Mouse (Mus musculus) lung, embryonic 15.5 days (tissue): ENCODE data around the gene Gm9817. TPM values are rescaled to one million over a fixed set of nuclear protein-coding genes. Genes with fewer than 3 reads are reported as not detected.
"Not testable (repeated sequence)": the region's sequence is repeated elsewhere in the genome, so short reads cannot be mapped to it uniquely, and the experiment has no call there.

ENCODE experiments used
- ATAC-seq: fragments of 200-750 bp; cut with Nextera tagmentation; 2 replicates; pipeline ENCODE4 v1.8.0; 2017; ENCODE audit warnings: moderate number of reproducible peaks, borderline replicate concordance; ENCODE audit not compliant: low FRiP score, low TSS enrichment; ENCODE audit errors: extremely low read depth
- H3K27ac ChIP-seq: fragments of 300-500 bp; sonication (generic); 2 replicates; pipeline ENCODE4 v1.5.1; 2015; ENCODE audit warnings: moderate library complexity, mild to moderate bottlenecking, inconsistent platforms
- H3K27me3 ChIP-seq: fragments of 300-500 bp; sonication (generic); 2 replicates; pipeline ENCODE4 v1.6.1; 2015; ENCODE audit warnings: inconsistent platforms
- H3K36me3 ChIP-seq: fragments of 300-500 bp; sonication (generic); 2 replicates; pipeline ENCODE4 v1.6.1; 2015; ENCODE audit warnings: inconsistent platforms
- H3K4me1 ChIP-seq: fragments of 300-500 bp; sonication (generic); 2 replicates; pipeline ENCODE4 v1.6.1; 2015; ENCODE audit warnings: inconsistent platforms
- H3K4me2 ChIP-seq: fragments of 300-500 bp; sonication (generic); 2 replicates; pipeline ENCODE4 v1.6.1; 2015; ENCODE audit warnings: inconsistent platforms, mild to moderate bottlenecking, moderate library complexity
- H3K4me3 ChIP-seq: fragments of 300-500 bp; sonication (generic); 2 replicates; pipeline ENCODE4 v1.5.1; 2015; ENCODE audit warnings: mild to moderate bottlenecking, inconsistent platforms
- H3K9ac ChIP-seq: fragments of 300-500 bp; sonication (generic); 2 replicates; pipeline ENCODE4 v1.6.1; 2015; ENCODE audit warnings: inconsistent platforms
- H3K9me3 ChIP-seq: fragments of 300-500 bp; sonication (generic); 2 replicates; pipeline ENCODE4 v1.6.1; 2016; ENCODE audit warnings: inconsistent platforms
- WGBS: fragments of 180-500 bp; shearing (Covaris S2); methylation state at CpG from one replicate; pipeline ENCODE4 v1.1.7; 2015; 5-methylcytosine and 5-hydroxymethylcytosine counted together
- polyA plus RNA-seq: library from polyadenylated mRNA; unstranded; fragments of >200 nt; fragmentation: Nextera tagmentation; extraction: Ambion mirVana; gene quantifications from 2 replicates; pipeline ENCODE4 v1.2.1, GENCODE M21; 2015

Gm9817 gene
- not detected in 2 replicates for polyA plus RNA-seq

DNA sequence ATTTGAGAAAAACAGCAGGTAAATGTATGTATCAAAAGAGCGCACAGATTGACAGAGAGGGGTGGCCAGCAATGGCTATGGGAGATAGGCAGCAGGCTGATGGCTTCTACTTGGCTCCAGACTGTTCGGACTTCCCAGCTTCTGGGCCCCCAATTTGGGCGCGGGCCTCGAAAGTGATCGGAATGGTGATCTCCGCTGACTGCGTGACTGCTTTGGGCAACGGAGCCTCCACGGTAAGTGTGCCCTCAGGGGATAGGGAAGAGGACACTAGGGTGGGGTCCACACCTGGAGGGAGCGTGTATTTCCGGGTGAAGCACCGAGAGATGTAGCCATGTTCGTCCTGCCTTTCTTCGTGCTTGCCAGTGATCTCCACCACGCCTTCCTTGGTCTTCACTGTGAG, at the start of gene Gm9817:
Gene Gm9817 (plus strand): TSS at position 301 of the 400 bp plus-strand sequence.
- H3K9ac ChIP-seq, H3K4me3 ChIP-seq, H3K9me3 ChIP-seq, H3K27me3 ChIP-seq, H3K27ac ChIP-seq, H3K36me3 ChIP-seq, ATAC-seq, H3K4me1 ChIP-seq: not testable (repeated sequence)
- 49% methylated on average over 16 of the region's 16 CpGs for WGBS
- peak within 1 kb of the TSS; percentile 33 for H3K4me2 ChIP-seq

- no peaks in the 10 kb centered on the region for H3K9me3 ChIP-seq
- no peaks in the 10 kb centered on the region for H3K36me3 ChIP-seq
- no peak overlapping the region for H3K4me3 ChIP-seq
- H3K27me3 ChIP-seq, result no peaks in the 10 kb centered on the region
- no peak overlapping the region for H3K9ac ChIP-seq
- no peak overlapping the region for H3K27ac ChIP-seq
- WGBS, result 53% methylated on average over 1 of the region's 1 CpGs
- H3K4me1 ChIP-seq, result peaks cover 10% of the 10 kb centered on the region
- no peak for ATAC-seq
- no peak overlapping the region for H3K4me2 ChIP-seq
Measured at GRCm38 (mm10) chr13:45029791-45030190, 48.7 kb upstream of the Gm9817 start.

DNA sequence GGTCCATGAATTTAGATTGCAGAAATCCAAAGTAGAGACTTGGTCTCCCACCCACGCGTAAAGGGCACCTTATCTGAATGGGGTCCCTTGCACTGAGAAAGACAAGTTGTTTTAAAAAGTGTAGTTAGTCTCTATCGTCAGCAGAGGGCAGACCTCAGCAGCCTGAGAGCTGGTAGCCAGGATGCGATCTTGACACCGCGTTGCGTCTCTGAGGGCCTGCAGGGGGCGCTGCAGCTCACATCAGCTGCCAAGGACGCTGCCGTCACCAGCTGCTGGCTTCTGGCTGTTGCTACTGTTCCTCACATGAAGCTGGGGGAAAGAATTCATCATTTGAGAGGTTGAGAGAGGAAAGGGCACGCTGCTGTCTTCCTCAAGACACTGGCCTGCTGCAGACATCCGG, 47.7 kb upstream of the Gm9817 start:
- Histone ChIP-seq H3K27ac (0 out of 2 replicates have a peak overlapping the region, but pooled peaks have one; percentile 52), H3K27me3 (no peaks in the 10 kb centered on the region), H3K4me2 (peak overlapping the region; percentile 38), H3K9ac (no peak overlapping the region), H3K4me1 (peaks cover 10% of the 10 kb centered on the region), H3K9me3 (no peaks in the 10 kb centered on the region), H3K4me3 (no peak overlapping the region), H3K36me3 (no peaks in the 10 kb centered on the region)
- 5% methylated on average over 12 of the region's 12 CpGs for WGBS
- peak; percentile 62; the same call in 1 of the 2 replicates for ATAC-seq

DNA sequence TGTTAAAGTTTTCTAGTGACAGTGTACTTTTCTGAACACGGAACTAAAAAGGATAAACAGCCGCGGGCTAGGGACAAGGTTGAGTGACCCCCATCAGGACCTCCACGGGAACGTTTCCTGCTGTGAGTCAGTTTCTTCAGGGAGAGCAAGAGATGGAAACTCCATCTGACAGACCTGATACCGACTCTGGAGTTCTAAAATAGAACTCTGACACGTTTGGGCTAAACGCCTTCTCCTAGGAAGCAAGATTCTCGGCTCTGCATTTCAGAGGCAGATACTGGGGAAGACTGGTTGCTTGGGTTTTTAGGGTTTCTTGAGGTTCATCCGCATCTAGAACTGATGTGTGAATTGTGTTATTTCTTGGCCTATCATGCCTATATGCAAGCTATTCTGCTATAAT, 47.2 kb upstream of the Gm9817 start:
- H3K9me3 ChIP-seq, result no peaks in the 10 kb centered on the region
- 31% methylated on average over 10 of the region's 10 CpGs for WGBS
- peak overlapping the region; percentile 38 for H3K4me2 ChIP-seq
- no peak overlapping the region for H3K4me3 ChIP-seq
- peaks cover 10% of the 10 kb centered on the region for H3K4me1 ChIP-seq
- H3K27ac ChIP-seq, result peak overlapping the region; percentile 52
- ATAC-seq, result no peak
- H3K36me3 ChIP-seq, result no peaks in the 10 kb centered on the region
- H3K27me3 ChIP-seq, result no peaks in the 10 kb centered on the region
- H3K9ac ChIP-seq, result no peak overlapping the region

DNA sequence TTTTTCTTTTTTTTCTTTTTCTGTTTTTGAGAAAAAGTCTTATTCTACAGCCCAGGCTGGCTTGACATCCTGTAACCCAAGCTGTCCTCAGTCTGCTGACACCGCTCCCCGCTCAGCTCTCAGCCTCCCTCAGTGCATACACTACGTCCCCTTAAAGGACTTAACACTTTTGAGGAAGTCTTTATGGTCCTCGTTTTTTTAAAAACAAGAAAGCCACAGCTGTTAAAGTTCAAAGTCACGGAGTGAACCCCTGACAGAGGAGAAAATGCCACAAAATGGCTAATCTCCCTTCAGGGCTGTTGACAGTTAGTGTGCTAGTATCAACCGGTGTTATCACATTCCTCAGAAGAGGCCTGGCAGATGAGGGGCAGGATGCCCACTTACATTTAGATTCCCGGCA, 46.7 kb upstream of the Gm9817 start:
- WGBS, result 29% methylated on average over 7 of the region's 7 CpGs
- peak; percentile 90; the same call in 1 of the 2 replicates for ATAC-seq
- peak overlapping the region; percentile 52; the same call in 1 of the 2 replicates for H3K27ac ChIP-seq

GRCm38 (mm10) chr13:45032484-45032883, 46.0 kb upstream of the Gm9817 start:
- no peak for ATAC-seq
- no peak overlapping the region for H3K9ac ChIP-seq
- no peak overlapping the region for H3K4me2 ChIP-seq
- 70% methylated on average over 4 of the region's 4 CpGs for WGBS
- no peaks in the 10 kb centered on the region for H3K36me3 ChIP-seq
- H3K4me1 ChIP-seq, result peaks cover 10% of the 10 kb centered on the region
- H3K9me3 ChIP-seq, result no peaks in the 10 kb centered on the region
- no peak overlapping the region for H3K27ac ChIP-seq
- no peak overlapping the region for H3K4me3 ChIP-seq
- no peaks in the 10 kb centered on the region for H3K27me3 ChIP-seq

More for the DNA sequence above, 46.7 kb upstream of the Gm9817 start:
- Histone ChIP-seq H3K4me2 (no peak overlapping the region), H3K4me3 (no peak overlapping the region), H3K27me3 (no peaks in the 10 kb centered on the region), H3K9me3 (no peaks in the 10 kb centered on the region), H3K4me1 (peaks cover 10% of the 10 kb centered on the region), H3K36me3 (no peaks in the 10 kb centered on the region), H3K9ac (no peak overlapping the region)

DNA sequence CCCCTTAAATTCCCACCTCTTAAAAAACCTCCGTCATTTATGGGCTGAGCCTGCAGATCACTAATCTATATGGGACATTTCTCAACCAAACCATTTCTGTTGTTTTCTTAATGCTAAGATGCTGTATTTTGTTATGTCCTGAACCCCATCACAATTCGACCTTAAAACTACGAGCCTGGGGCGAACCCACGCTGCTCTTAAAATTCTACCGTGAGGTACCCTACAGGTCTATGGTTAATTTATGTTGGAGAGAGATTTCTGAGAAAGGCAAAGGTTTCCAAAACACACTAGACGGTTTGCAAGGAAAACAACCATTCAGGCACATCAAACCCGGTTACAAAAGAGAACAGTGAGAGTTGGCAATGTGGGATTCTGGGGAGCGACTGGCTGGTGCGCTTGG, 45.1 kb upstream of the Gm9817 start:
- Histone ChIP-seq H3K9ac (no peak overlapping the region), H3K4me2 (no peak overlapping the region), H3K27ac (no peak overlapping the region), H3K9me3 (no peaks in the 10 kb centered on the region), H3K4me1 (peaks cover 10% of the 10 kb centered on the region), H3K27me3 (no peaks in the 10 kb centered on the region), H3K36me3 (no peaks in the 10 kb centered on the region), H3K4me3 (no peak overlapping the region)
- WGBS, result 89% methylated on average over 10 of the region's 10 CpGs
- no peak for ATAC-seq

DNA sequence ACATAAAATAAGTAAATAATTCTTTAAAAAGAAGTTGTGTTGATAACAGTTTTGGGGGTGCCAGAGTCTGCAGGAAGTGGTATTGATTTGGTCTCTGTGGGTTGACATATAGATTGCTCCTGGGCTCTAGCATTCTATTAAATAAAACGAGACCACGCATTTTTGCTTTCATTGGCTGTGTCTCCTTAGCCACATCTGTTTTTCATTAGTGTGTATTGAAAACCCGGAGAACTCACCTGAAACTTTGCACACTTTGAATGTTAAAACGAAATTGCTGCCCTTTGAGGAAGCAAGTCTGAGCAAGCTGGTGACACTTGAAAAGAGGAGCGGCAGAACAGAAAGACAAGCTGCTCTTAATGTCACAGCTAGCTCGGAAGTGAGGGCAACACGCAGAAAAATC, 43.7 kb upstream of the Gm9817 start:
- Histone ChIP-seq H3K9ac (no peak overlapping the region), H3K27me3 (no peaks in the 10 kb centered on the region), H3K4me1 (peaks cover 10% of the 10 kb centered on the region), H3K36me3 (no peaks in the 10 kb centered on the region), H3K4me2 (no peak overlapping the region), H3K9me3 (no peaks in the 10 kb centered on the region), H3K27ac (no peak overlapping the region), H3K4me3 (no peak overlapping the region)
- 66% methylated on average over 7 of the region's 7 CpGs for WGBS
- no peak for ATAC-seq

DNA sequence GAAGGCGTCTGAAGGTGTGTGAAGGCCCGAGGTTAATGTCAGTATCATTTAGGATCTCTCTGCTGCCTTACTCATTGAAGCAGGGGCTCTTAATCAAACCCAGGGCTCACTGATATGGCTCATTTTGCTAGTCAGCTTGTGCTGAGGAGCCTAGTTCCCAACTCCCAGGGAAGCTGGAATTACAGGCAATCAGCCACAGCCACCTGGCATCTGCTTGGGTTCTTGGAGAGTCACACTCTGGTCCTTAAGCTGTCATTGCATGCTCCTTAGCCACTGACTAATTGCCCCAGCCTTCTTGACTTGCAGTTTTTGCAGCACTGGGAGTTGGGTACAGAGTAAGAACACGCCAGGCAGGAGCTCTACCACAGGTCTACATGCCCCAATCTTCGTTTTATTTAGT, 42.1 kb upstream of the Gm9817 start:
- Histone ChIP-seq H3K27ac (no peak overlapping the region), H3K4me2 (no peak overlapping the region), H3K4me1 (peaks cover 8% of the 10 kb centered on the region), H3K36me3 (no peaks in the 10 kb centered on the region), H3K4me3 (no peak overlapping the region), H3K9me3 (no peaks in the 10 kb centered on the region), H3K27me3 (no peaks in the 10 kb centered on the region), H3K9ac (no peak overlapping the region)
- ATAC-seq, result no peak
- 87% methylated on average over 4 of the region's 4 CpGs for WGBS

GRCm38 (mm10) chr13:45040195-45040594, 38.3 kb upstream of the Gm9817 start:
- 0 out of 2 replicates have a peak, but pooled peaks cover 3% of the 10 kb centered on the region for H3K4me1 ChIP-seq
- H3K36me3 ChIP-seq, result no peaks in the 10 kb centered on the region
- WGBS, result 55% methylated on average over 4 of the region's 4 CpGs
- no peak overlapping the region for H3K9ac ChIP-seq
- H3K27me3 ChIP-seq, result no peaks in the 10 kb centered on the region
- no peaks in the 10 kb centered on the region for H3K9me3 ChIP-seq
- H3K4me3 ChIP-seq, result no peak overlapping the region
- no peak for ATAC-seq
- no peak overlapping the region for H3K27ac ChIP-seq
- H3K4me2 ChIP-seq, result no peak overlapping the region

DNA sequence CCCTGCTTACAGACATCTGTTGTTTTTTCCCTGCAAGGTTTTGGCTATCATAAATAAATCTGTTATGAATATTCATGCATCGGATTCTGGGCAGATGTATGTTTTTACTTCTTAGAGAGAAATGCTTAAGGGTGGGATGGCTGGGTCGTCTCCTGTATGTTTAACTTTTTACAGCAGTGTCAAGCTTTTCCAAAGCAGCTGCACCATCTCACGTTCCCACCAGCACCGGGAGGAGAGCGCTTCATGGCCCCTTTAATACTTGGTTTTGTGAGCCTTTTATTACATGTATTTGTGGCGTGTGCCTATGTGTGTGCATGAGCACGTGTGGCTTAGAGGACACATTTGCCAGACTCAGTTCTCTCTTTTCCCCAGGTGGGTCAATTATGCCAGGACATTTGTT, 37.8 kb upstream of the Gm9817 start:
- no peak overlapping the region for H3K4me3 ChIP-seq
- ATAC-seq, result no peak

GRCm38 (mm10) chr13:45043466-45043865, 35.0 kb upstream of the Gm9817 start:
- no peak for ATAC-seq
- no peak overlapping the region for H3K4me2 ChIP-seq
- 67% methylated on average over 3 of the region's 3 CpGs for WGBS
- 0 out of 2 replicates have a peak, but pooled peaks cover 3% of the 10 kb centered on the region for H3K4me1 ChIP-seq
- H3K9me3 ChIP-seq, result no peaks in the 10 kb centered on the region
- H3K9ac ChIP-seq, result no peak overlapping the region
- H3K27me3 ChIP-seq, result no peaks in the 10 kb centered on the region
- no peak overlapping the region for H3K27ac ChIP-seq
- H3K36me3 ChIP-seq, result no peaks in the 10 kb centered on the region
- H3K4me3 ChIP-seq, result no peak overlapping the region

More for the DNA sequence above, 37.8 kb upstream of the Gm9817 start:
- H3K27ac ChIP-seq, result no peak overlapping the region
- H3K9ac ChIP-seq, result no peak overlapping the region
- 42% methylated on average over 7 of the region's 7 CpGs for WGBS
- H3K36me3 ChIP-seq, result no peaks in the 10 kb centered on the region
- H3K4me1 ChIP-seq, result 0 out of 2 replicates have a peak, but pooled peaks cover 3% of the 10 kb centered on the region
- no peak overlapping the region for H3K4me2 ChIP-seq
- H3K27me3 ChIP-seq, result no peaks in the 10 kb centered on the region
- H3K9me3 ChIP-seq, result no peaks in the 10 kb centered on the region
